Mouse (Mus musculus): ENCODE data around the gene Pkp3. TPM values are rescaled to one million over a fixed set of nuclear protein-coding genes. Genes with fewer than 3 reads are reported as not detected.

Gene Pkp3
- polyA plus RNA-seq, 1 experiment from 2014 or later: 15.2 TPM

GRCm38 (mm10) chr7:141059929-141060328 is 18.1 kb upstream of the Pkp3 start:
- Histone ChIP-seq H3K27me3 (peaks cover 21% of the 10 kb centered on the region), H3K9ac (no peak overlapping the region), H3K36me3 (peaks cover 2% of the 10 kb centered on the region; the same call in 1 of the 2 replicates), H3K9me3 (no peaks in the 10 kb centered on the region), H3K27ac (no peak overlapping the region), H3K4me1 (peaks cover 17% of the 10 kb centered on the region; the same call in 1 of the 2 replicates), H3K4me2 (peak overlapping the region; percentile 96), H3K4me3 (peak overlapping the region; percentile 60)
- WGBS: 67% methylated on average over 2 of the region's 2 CpGs
- ATAC-seq (ENCODE audit: borderline replicate concordance, extremely low read depth, low FRiP score, low TSS enrichment): no peak

GRCm38 (mm10) chr7:141060426-141061242 is 17.4 kb upstream of the Pkp3 start, which contains the start of gene B4galnt4:
Gene B4galnt4, plus strand, starts transcription at chr7:141061104.
- Histone ChIP-seq H3K27me3 (peaks cover 21% of the 10 kb centered on the region), H3K4me2 (peak within 1 kb of the TSS; percentile 96), H3K9ac (peak within 1 kb of the TSS; percentile 51), H3K9me3 (no peaks in the 10 kb centered on the region), H3K27ac (no peak within 1 kb of the TSS), H3K36me3 (peaks cover 3% of the 10 kb centered on the region; the same call in 1 of the 2 replicates), H3K4me3 (peak within 1 kb of the TSS; percentile 60), H3K4me1 (peaks cover 17% of the 10 kb centered on the region; the same call in 1 of the 2 replicates)
- WGBS: 1% methylated on average over 69 of the region's 72 CpGs
- peak; percentile 89 for ATAC-seq (ENCODE audit: borderline replicate concordance, extremely low read depth, low FRiP score, low TSS enrichment)

GRCm38 (mm10) chr7:141061269-141061692 is 16.7 kb upstream of the Pkp3 start:
- H3K9me3 ChIP-seq: no peaks in the 10 kb centered on the region
- no peak overlapping the region for H3K27ac ChIP-seq
- H3K36me3 ChIP-seq: peaks cover 3% of the 10 kb centered on the region; the same call in 1 of the 2 replicates
- H3K4me1 ChIP-seq: peaks cover 17% of the 10 kb centered on the region; the same call in 1 of the 2 replicates
- peaks cover 21% of the 10 kb centered on the region for H3K27me3 ChIP-seq
- H3K4me2 ChIP-seq: peak overlapping the region; percentile 96
- peak overlapping the region; percentile 51 for H3K9ac ChIP-seq
- peak overlapping the region; percentile 60 for H3K4me3 ChIP-seq
- peak; percentile 48; the same call in 1 of the 2 replicates for ATAC-seq (ENCODE audit: borderline replicate concordance, extremely low read depth, low FRiP score, low TSS enrichment)
- WGBS: under 1% methylated on average over 29 of the region's 37 CpGs

- Histone ChIP-seq H3K4me1 (peaks cover 17% of the 10 kb centered on the region; the same call in 1 of the 2 replicates), H3K27ac (no peak overlapping the region), H3K4me2 (no peak overlapping the region), H3K9me3 (no peaks in the 10 kb centered on the region), H3K4me3 (no peak overlapping the region), H3K27me3 (peaks cover 21% of the 10 kb centered on the region), H3K9ac (no peak overlapping the region), H3K36me3 (peaks cover 3% of the 10 kb centered on the region; the same call in 1 of the 2 replicates)
- ATAC-seq (ENCODE audit: borderline replicate concordance, extremely low read depth, low FRiP score, low TSS enrichment): no peak
- 72% methylated on average over 7 of the region's 7 CpGs for WGBS
These were observed 15.5 kb upstream of the Pkp3 start for GRCm38 (mm10) chr7:141062525-141062924.

- H3K4me3 ChIP-seq: no peak overlapping the region
- 88% methylated on average over 3 of the region's 3 CpGs for WGBS
- no peaks in the 10 kb centered on the region for H3K9me3 ChIP-seq
- H3K4me1 ChIP-seq: peaks cover 17% of the 10 kb centered on the region; the same call in 1 of the 2 replicates
- no peak for ATAC-seq (ENCODE audit: borderline replicate concordance, extremely low read depth, low FRiP score, low TSS enrichment)
- H3K27me3 ChIP-seq: peaks cover 22% of the 10 kb centered on the region
- H3K27ac ChIP-seq: no peak overlapping the region
- no peak overlapping the region for H3K9ac ChIP-seq
- H3K36me3 ChIP-seq: peaks cover 3% of the 10 kb centered on the region; the same call in 1 of the 2 replicates
- H3K4me2 ChIP-seq: no peak overlapping the region
These were observed 14.7 kb upstream of the Pkp3 start for GRCm38 (mm10) chr7:141063353-141063752.

- Histone ChIP-seq H3K4me1 (peaks cover 17% of the 10 kb centered on the region; the same call in 1 of the 2 replicates), H3K9ac (no peak overlapping the region), H3K9me3 (no peaks in the 10 kb centered on the region), H3K4me3 (no peak overlapping the region), H3K27ac (no peak overlapping the region), H3K36me3 (peaks cover 3% of the 10 kb centered on the region; the same call in 1 of the 2 replicates), H3K4me2 (no peak overlapping the region), H3K27me3 (peaks cover 25% of the 10 kb centered on the region)
- 78% methylated on average over 7 of the region's 7 CpGs for WGBS
- ATAC-seq (ENCODE audit: borderline replicate concordance, extremely low read depth, low FRiP score, low TSS enrichment): no peak
These were observed 13.8 kb upstream of the Pkp3 start for GRCm38 (mm10) chr7:141064175-141064574.

- peaks cover 3% of the 10 kb centered on the region; the same call in 1 of the 2 replicates for H3K36me3 ChIP-seq
- no peak overlapping the region for H3K4me3 ChIP-seq
- no peaks in the 10 kb centered on the region for H3K9me3 ChIP-seq
- H3K4me1 ChIP-seq: peaks cover 17% of the 10 kb centered on the region; the same call in 1 of the 2 replicates
- H3K9ac ChIP-seq: no peak overlapping the region
- no peak overlapping the region for H3K4me2 ChIP-seq
- H3K27me3 ChIP-seq: peaks cover 27% of the 10 kb centered on the region
- ATAC-seq (ENCODE audit: borderline replicate concordance, extremely low read depth, low FRiP score, low TSS enrichment): no peak
- WGBS: 89% methylated on average over 7 of the region's 7 CpGs
- H3K27ac ChIP-seq: no peak overlapping the region
These were observed 13.4 kb upstream of the Pkp3 start for GRCm38 (mm10) chr7:141064576-141064975.

- no peak for ATAC-seq (ENCODE audit: borderline replicate concordance, extremely low read depth, low FRiP score, low TSS enrichment)
- Histone ChIP-seq H3K4me2 (no peak overlapping the region), H3K27me3 (peaks cover 35% of the 10 kb centered on the region), H3K9me3 (no peaks in the 10 kb centered on the region), H3K9ac (no peak overlapping the region), H3K4me3 (no peak overlapping the region), H3K27ac (no peak overlapping the region), H3K36me3 (peaks cover 3% of the 10 kb centered on the region; the same call in 1 of the 2 replicates), H3K4me1 (peaks cover 7% of the 10 kb centered on the region; the same call in 1 of the 2 replicates)
- 66% methylated on average over 19 of the region's 19 CpGs for WGBS
These were observed 9.7 kb upstream of the Pkp3 start for GRCm38 (mm10) chr7:141068351-141068750.

- Histone ChIP-seq H3K9ac (peak overlapping the region; percentile 26; the same call in 1 of the 2 replicates), H3K27me3 (peaks cover 39% of the 10 kb centered on the region), H3K9me3 (no peaks in the 10 kb centered on the region), H3K4me2 (peak overlapping the region; percentile 82), H3K4me1 (peaks cover 7% of the 10 kb centered on the region; the same call in 1 of the 2 replicates), H3K4me3 (peak overlapping the region; percentile 38), H3K27ac (no peak overlapping the region), H3K36me3 (no peaks in the 10 kb centered on the region)
- ATAC-seq (ENCODE audit: borderline replicate concordance, extremely low read depth, low FRiP score, low TSS enrichment): no peak
- under 1% methylated on average over 51 of the region's 51 CpGs for WGBS
These were observed 7.8 kb upstream of the Pkp3 start for GRCm38 (mm10) chr7:141070058-141070862.

- 19% methylated on average over 23 of the region's 23 CpGs for WGBS
- no peak overlapping the region for H3K9ac ChIP-seq
- 0 out of 2 replicates have a peak overlapping the region, but pooled peaks have one; percentile 24 for H3K4me2 ChIP-seq
- H3K4me1 ChIP-seq: peaks cover 7% of the 10 kb centered on the region; the same call in 1 of the 2 replicates
- no peak overlapping the region for H3K4me3 ChIP-seq
- no peaks in the 10 kb centered on the region for H3K9me3 ChIP-seq
- H3K27me3 ChIP-seq: peaks cover 39% of the 10 kb centered on the region
- H3K36me3 ChIP-seq: no peaks in the 10 kb centered on the region
- H3K27ac ChIP-seq: no peak overlapping the region
- ATAC-seq (ENCODE audit: borderline replicate concordance, extremely low read depth, low FRiP score, low TSS enrichment): no peak
These were observed 5.8 kb upstream of the Pkp3 start for GRCm38 (mm10) chr7:141072017-141072745.

- no peak for ATAC-seq (ENCODE audit: borderline replicate concordance, extremely low read depth, low FRiP score, low TSS enrichment)
- Histone ChIP-seq H3K4me3 (no peak overlapping the region), H3K36me3 (no peaks in the 10 kb centered on the region), H3K9me3 (no peaks in the 10 kb centered on the region), H3K27me3 (peaks cover 34% of the 10 kb centered on the region), H3K9ac (no peak overlapping the region), H3K27ac (no peak overlapping the region), H3K4me1 (peaks cover 7% of the 10 kb centered on the region; the same call in 1 of the 2 replicates), H3K4me2 (no peak overlapping the region)
- WGBS: 63% methylated on average over 4 of the region's 4 CpGs
These were observed 4.2 kb upstream of the Pkp3 start for GRCm38 (mm10) chr7:141073782-141074181.

Data from lung, embryonic 15.5 days (tissue).